Mouse (Mus musculus) stomach, embryonic 16.5 days (tissue): ENCODE measurements at regions not wholly inside any gene's neighbourhood (a gene's known extent, or its start where the extent isn't known, plus 50 kb on each side); places are given as distances from the start of the nearest gene placed in this dataset.
"Not testable (repeated sequence)": the region's sequence is repeated elsewhere in the genome, so short reads cannot be mapped to it uniquely, and the experiment has no call there.

Experiments used
- ATAC-seq: fragments of 200-750 bp; cut with Nextera tagmentation; 2 replicates; pipeline ENCODE4 v1.8.0; 2017; ENCODE audit warnings: moderate number of reproducible peaks, moderate TSS enrichment; ENCODE audit not compliant: insufficient read depth, low FRiP score
- H3K27ac ChIP-seq: fragments of 300-500 bp; sonication (generic); 2 replicates; pipeline ENCODE4 v1.5.1; 2014; ENCODE audit warnings: low read length
- H3K27me3 ChIP-seq: fragments of 300-500 bp; sonication (generic); 2 replicates; pipeline ENCODE4 v1.6.1; 2014; ENCODE audit warnings: low read length, control low read depth, mixed read lengths; ENCODE audit not compliant: control insufficient read depth, insufficient read depth
- H3K36me3 ChIP-seq: fragments of 300-500 bp; sonication (generic); 2 replicates; pipeline ENCODE4 v1.6.1; 2014; ENCODE audit warnings: low read length; ENCODE audit not compliant: control insufficient read depth, insufficient read depth
- H3K4me1 ChIP-seq: fragments of 300-500 bp; sonication (generic); 2 replicates; pipeline ENCODE4 v1.6.1; 2014; ENCODE audit warnings: low read length, control low read depth, mixed read lengths; ENCODE audit not compliant: control insufficient read depth, insufficient read depth
- H3K4me2 ChIP-seq: fragments of 300-500 bp; sonication (generic); 2 replicates; pipeline ENCODE4 v1.6.1; 2014; ENCODE audit warnings: low read depth, low read length, mixed read lengths
- H3K4me3 ChIP-seq: fragments of 300-500 bp; sonication (generic); replicated peaks from 2 replicates; pipeline ENCODE4 v1.5.1; 2014; ENCODE audit warnings: mild to moderate bottlenecking, low read length
- H3K9ac ChIP-seq: fragments of 300-500 bp; sonication (generic); 2 replicates; pipeline ENCODE4 v1.6.1; 2014; ENCODE audit warnings: low read length
- H3K9me3 ChIP-seq: fragments of 300-500 bp; sonication (generic); replicated peaks from 2 replicates; pipeline ENCODE4 v1.6.1; 2016; ENCODE audit warnings: low read length, control low read depth; ENCODE audit not compliant: control insufficient read depth
- WGBS: fragments of 180-500 bp; shearing (Covaris S2); extraction: QIAGEN DNeasy Blood & Tissue Kit; methylation state at CpG from one replicate; pipeline ENCODE4 v1.1.7; 2014; 5-methylcytosine and 5-hydroxymethylcytosine counted together

- not testable (repeated sequence) for H3K9ac ChIP-seq, H3K9me3 ChIP-seq, H3K4me3 ChIP-seq, H3K27ac ChIP-seq, H3K36me3 ChIP-seq, ATAC-seq, H3K4me1 ChIP-seq, H3K27me3 ChIP-seq, H3K4me2 ChIP-seq
- 86% methylated on average over 2 of the region's 2 CpGs for WGBS
Observed at GRCm38 (mm10) chr4:9724801-9725200, 1149.5 kb upstream of the 2610301B20Rik start.

- H3K4me2 ChIP-seq, result no peak overlapping the region
Observed at GRCm38 (mm10) chr4:9737691-9738090, 1136.6 kb upstream of the 2610301B20Rik start.

GRCm38 (mm10) chr4:9747411-9747938, 1126.8 kb upstream of the 2610301B20Rik start:
- no peaks in the 10 kb centered on the region for H3K4me1 ChIP-seq
- no peak overlapping the region for H3K4me2 ChIP-seq
- H3K36me3 ChIP-seq, result no peaks in the 10 kb centered on the region
- ATAC-seq, result no peak
- H3K27me3 ChIP-seq, result no peaks in the 10 kb centered on the region
- H3K4me3 ChIP-seq, result no peak overlapping the region
- no peaks in the 10 kb centered on the region for H3K9me3 ChIP-seq
- 77% methylated on average over 6 of the region's 6 CpGs for WGBS
- H3K9ac ChIP-seq, result no peak overlapping the region
- H3K27ac ChIP-seq, result no peak overlapping the region

More at GRCm38 (mm10) chr4:9737691-9738090, 1136.6 kb upstream of the 2610301B20Rik start:
- no peak for ATAC-seq
- Histone ChIP-seq H3K36me3 (no peaks in the 10 kb centered on the region), H3K9me3 (no peaks in the 10 kb centered on the region), H3K4me3 (no peak overlapping the region), H3K9ac (no peak overlapping the region), H3K27me3 (no peaks in the 10 kb centered on the region), H3K4me1 (no peaks in the 10 kb centered on the region), H3K27ac (no peak overlapping the region)
- 79% methylated on average over 4 of the region's 4 CpGs for WGBS

GRCm38 (mm10) chr4:9748110-9748509, 1126.2 kb upstream of the 2610301B20Rik start:
- Histone ChIP-seq H3K27me3 (no peaks in the 10 kb centered on the region), H3K4me3 (no peak overlapping the region), H3K9ac (no peak overlapping the region), H3K9me3 (no peaks in the 10 kb centered on the region), H3K4me2 (no peak overlapping the region), H3K36me3 (no peaks in the 10 kb centered on the region), H3K4me1 (no peaks in the 10 kb centered on the region), H3K27ac (no peak overlapping the region)
- 60% methylated on average over 2 of the region's 2 CpGs for WGBS
- ATAC-seq, result no peak

- no peak overlapping the region for H3K4me3 ChIP-seq
- no peak for ATAC-seq
- H3K9ac ChIP-seq, result no peak overlapping the region
- H3K4me2 ChIP-seq, result no peak overlapping the region
- no peaks in the 10 kb centered on the region for H3K9me3 ChIP-seq
- H3K4me1 ChIP-seq, result no peaks in the 10 kb centered on the region
- no peak overlapping the region for H3K27ac ChIP-seq
- no peaks in the 10 kb centered on the region for H3K36me3 ChIP-seq
- 83% methylated on average over 3 of the region's 3 CpGs for WGBS
- H3K27me3 ChIP-seq, result no peaks in the 10 kb centered on the region
Observed at GRCm38 (mm10) chr4:9749877-9750276, 1124.4 kb upstream of the 2610301B20Rik start.

GRCm38 (mm10) chr4:9750404-9750803, 1123.9 kb upstream of the 2610301B20Rik start:
- ATAC-seq, result no peak

GRCm38 (mm10) chr4:9763321-9763720, 1111.0 kb upstream of the 2610301B20Rik start:
- no peak overlapping the region for H3K27ac ChIP-seq
- H3K9ac ChIP-seq, result no peak overlapping the region
- H3K4me3 ChIP-seq, result no peak overlapping the region
- H3K9me3 ChIP-seq, result 0 out of 2 replicates have a peak, but pooled peaks cover 3% of the 10 kb centered on the region
- no peaks in the 10 kb centered on the region for H3K27me3 ChIP-seq
- no peak overlapping the region for H3K4me2 ChIP-seq
- ATAC-seq, result no peak
- WGBS, result 77% methylated on average over 1 of the region's 1 CpGs
- no peaks in the 10 kb centered on the region for H3K36me3 ChIP-seq
- no peaks in the 10 kb centered on the region for H3K4me1 ChIP-seq

More at GRCm38 (mm10) chr4:9750404-9750803, 1123.9 kb upstream of the 2610301B20Rik start:
- H3K4me3 ChIP-seq, result no peak overlapping the region
- H3K36me3 ChIP-seq, result no peaks in the 10 kb centered on the region
- H3K9ac ChIP-seq, result no peak overlapping the region
- WGBS, result 82% methylated on average over 4 of the region's 4 CpGs
- no peaks in the 10 kb centered on the region for H3K27me3 ChIP-seq
- H3K4me2 ChIP-seq, result no peak overlapping the region
- H3K27ac ChIP-seq, result no peak overlapping the region
- no peaks in the 10 kb centered on the region for H3K9me3 ChIP-seq
- H3K4me1 ChIP-seq, result no peaks in the 10 kb centered on the region

- WGBS, result 52% methylated on average over 9 of the region's 9 CpGs
- Histone ChIP-seq H3K9ac (no peak overlapping the region), H3K4me3 (peak overlapping the region; percentile 63), H3K9me3 (no peaks in the 10 kb centered on the region), H3K4me2 (peak overlapping the region; percentile 92), H3K27ac (no peak overlapping the region), H3K27me3 (no peaks in the 10 kb centered on the region), H3K36me3 (no peaks in the 10 kb centered on the region), H3K4me1 (no peaks in the 10 kb centered on the region)
- no peak for ATAC-seq
Observed at GRCm38 (mm10) chr4:9769633-9770205, 1104.6 kb upstream of the 2610301B20Rik start.

- Histone ChIP-seq H3K4me3 (peak overlapping the region; percentile 63), H3K4me2 (peak overlapping the region; percentile 92), H3K9me3 (no peaks in the 10 kb centered on the region), H3K27me3 (no peaks in the 10 kb centered on the region), H3K27ac (peak overlapping the region; percentile 78), H3K9ac (peak overlapping the region; percentile 81), H3K4me1 (no peaks in the 10 kb centered on the region), H3K36me3 (no peaks in the 10 kb centered on the region)
- 2% methylated on average over 38 of the region's 38 CpGs for WGBS
- peak; percentile 86 for ATAC-seq
Observed at GRCm38 (mm10) chr4:9770372-9771102, 1103.8 kb upstream of the 2610301B20Rik start.
